Mouse (Mus musculus) limb, embryonic 11.5 days (tissue): Measurements from ENCODE around the gene Sult2b1. TPM values are rescaled to one million over a fixed set of nuclear protein-coding genes. Genes with fewer than 3 reads are reported as not detected.
A peak's percentile ranks its signal among the peaks of the same experiment; 100 is the strongest.

ENCODE experiments used
- ATAC-seq: fragments of 200-750 bp; cut with Nextera tagmentation; 2 replicates; pipeline ENCODE4 v1.8.0; 2017; ENCODE audit warnings: low read depth; ENCODE audit not compliant: insufficient number of reproducible peaks, low FRiP score, low TSS enrichment
- DNase-seq: peaks from one replicate; pipeline ENCODE4 v3.0.0-alpha.2; 2015; ENCODE audit warnings: low spot score
- H3K27ac ChIP-seq: fragments of 300-500 bp; sonication (generic); replicated peaks from 2 replicates; pipeline ENCODE4 v1.5.1; 2014; ENCODE audit warnings: low read depth, mild to moderate bottlenecking, low read length
- H3K27me3 ChIP-seq: fragments of 300-500 bp; sonication (generic); 2 replicates; pipeline ENCODE4 v1.6.1; 2014; ENCODE audit warnings: mild to moderate bottlenecking, low read length, mixed read lengths; ENCODE audit not compliant: control insufficient read depth, insufficient read depth
- H3K36me3 ChIP-seq: fragments of 300-500 bp; sonication (generic); 2 replicates; pipeline ENCODE4 v1.6.1; 2014; ENCODE audit warnings: mild to moderate bottlenecking, low read length, moderate library complexity, mixed read lengths; ENCODE audit not compliant: control insufficient read depth, insufficient read depth
- H3K4me1 ChIP-seq: fragments of 300-500 bp; sonication (generic); 2 replicates; pipeline ENCODE4 v1.6.1; 2014; ENCODE audit warnings: low read length, mixed read lengths; ENCODE audit not compliant: control insufficient read depth, insufficient read depth
- H3K4me2 ChIP-seq: fragments of 300-500 bp; sonication (generic); 2 replicates; pipeline ENCODE4 v1.6.1; 2014; ENCODE audit warnings: low read depth, mild to moderate bottlenecking, moderate library complexity; ENCODE audit not compliant: severe bottlenecking
- H3K4me3 ChIP-seq: fragments of 300-500 bp; sonication (generic); 2 replicates; pipeline ENCODE4 v1.5.1; 2014; ENCODE audit warnings: low read depth, low read length
- H3K9ac ChIP-seq: fragments of 300-500 bp; sonication (generic); 2 replicates; pipeline ENCODE4 v1.6.1; 2014; ENCODE audit warnings: mild to moderate bottlenecking, low read length
- H3K9me3 ChIP-seq: fragments of 300-500 bp; sonication (generic); 2 replicates; pipeline ENCODE4 v1.6.1; 2016; ENCODE audit warnings: low read length; ENCODE audit not compliant: control insufficient read depth
- WGBS: fragments of 180-500 bp; shearing (Covaris S2); extraction: QIAGEN DNeasy Blood & Tissue Kit; methylation state at CpG from one replicate; pipeline ENCODE4 v1.1.7; 2014; 5-methylcytosine and 5-hydroxymethylcytosine counted together
- polyA plus RNA-seq: library from polyadenylated mRNA; unstranded; fragments of >200 nt; fragmentation: Nextera tagmentation; extraction: Ambion mirVana; gene quantifications from 2 replicates; pipeline ENCODE4 v1.2.1, GENCODE M21; 2014

The Sult2b1 gene
- polyA plus RNA-seq, 1 experiment from 2014 or later: 3.2 TPM

DNA sequence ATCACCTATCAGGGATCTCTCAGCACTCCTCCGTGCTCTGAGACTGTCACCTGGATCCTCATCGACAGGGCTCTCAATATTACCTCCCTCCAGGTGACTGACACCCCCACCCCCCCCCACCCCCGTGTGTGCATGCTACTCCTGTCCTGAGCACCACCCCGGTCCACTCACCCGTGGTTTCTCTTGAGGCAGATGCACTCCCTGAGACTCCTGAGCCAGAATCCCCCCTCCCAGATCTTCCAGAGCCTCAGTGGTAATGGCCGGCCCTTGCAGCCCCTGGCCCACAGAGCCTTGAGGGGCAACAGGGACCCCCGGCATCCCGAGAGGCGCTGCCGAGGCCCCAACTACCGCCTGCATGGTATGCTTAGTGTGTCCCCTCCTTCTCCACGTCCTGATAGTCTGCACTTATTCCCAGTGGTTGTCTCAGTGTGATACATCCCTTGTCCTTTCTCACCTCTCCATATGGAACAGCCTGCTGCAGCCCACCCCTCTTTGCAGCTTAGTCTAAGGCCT, 80.9 kb downstream of the Sult2b1 start:
- peaks cover 21% of the 10 kb centered on the region for H3K27me3 ChIP-seq
- H3K4me3 ChIP-seq: peak overlapping the region; percentile 33
- H3K9ac ChIP-seq: peak overlapping the region; percentile 41
- no peaks in the 10 kb centered on the region for H3K36me3 ChIP-seq
- H3K27ac ChIP-seq: peak overlapping the region; percentile 51; the same call in 1 of the 2 replicates
- H3K4me1 ChIP-seq: peaks cover 32% of the 10 kb centered on the region
- no peaks in the 10 kb centered on the region for H3K9me3 ChIP-seq
- ATAC-seq: no peak
- peak overlapping the region; percentile 72; the same call in 1 of the 2 replicates for H3K4me2 ChIP-seq
- 46% methylated on average over 12 of the region's 12 CpGs for WGBS
- DNase-seq: no peak

DNA sequence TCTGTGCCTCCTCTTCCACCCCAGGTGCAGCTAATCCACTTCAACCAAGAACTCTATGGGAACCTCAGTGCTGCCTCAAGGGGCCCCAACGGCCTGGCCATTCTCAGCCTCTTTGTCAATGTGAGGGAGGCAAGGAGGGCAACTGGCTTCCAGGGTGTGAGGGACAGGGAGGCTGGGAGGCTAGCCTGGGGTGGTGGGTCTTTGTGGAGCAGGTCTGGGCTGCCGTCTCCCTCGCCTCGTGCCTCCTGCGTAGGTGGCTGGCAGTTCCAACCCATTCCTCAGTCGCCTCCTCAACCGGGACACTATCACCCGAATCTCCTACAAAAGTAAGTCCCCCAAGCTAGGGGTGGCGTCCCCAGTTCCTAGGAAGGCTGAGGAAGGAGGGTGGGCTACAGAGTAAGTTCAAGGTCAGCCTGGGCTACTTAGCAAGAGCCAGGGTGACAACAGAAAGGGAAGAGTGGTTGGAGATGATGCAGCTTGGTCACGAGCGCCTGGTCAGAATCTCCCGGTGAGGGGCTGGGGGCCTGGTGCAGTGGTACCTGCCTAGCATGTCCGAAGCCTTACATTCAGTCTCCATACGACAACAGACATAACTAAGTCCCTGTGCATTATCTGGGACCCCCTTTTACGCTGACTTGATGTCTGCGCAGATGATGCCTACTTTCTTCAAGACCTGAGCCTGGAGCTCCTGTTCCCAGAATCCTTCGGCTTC, 81.5 kb downstream of the Sult2b1 start:
- Histone ChIP-seq H3K9ac (no peak overlapping the region), H3K4me1 (peaks cover 26% of the 10 kb centered on the region), H3K36me3 (no peaks in the 10 kb centered on the region), H3K27ac (no peak overlapping the region), H3K9me3 (no peaks in the 10 kb centered on the region), H3K4me2 (peak overlapping the region; percentile 72; the same call in 1 of the 2 replicates), H3K4me3 (no peak overlapping the region), H3K27me3 (peaks cover 25% of the 10 kb centered on the region)
- ATAC-seq: no peak
- no peak for DNase-seq
- WGBS: 89% methylated on average over 17 of the region's 17 CpGs

GRCm38 (mm10) chr7:45702316-45702715, 82.2 kb downstream of the Sult2b1 start:
- Histone ChIP-seq H3K9me3 (no peaks in the 10 kb centered on the region), H3K9ac (no peak overlapping the region), H3K4me3 (no peak overlapping the region), H3K4me1 (peaks cover 21% of the 10 kb centered on the region), H3K4me2 (no peak overlapping the region), H3K27me3 (peaks cover 25% of the 10 kb centered on the region), H3K27ac (no peak overlapping the region), H3K36me3 (no peaks in the 10 kb centered on the region)
- 95% methylated on average over 11 of the region's 11 CpGs for WGBS
- DNase-seq (no peak), ATAC-seq (no peak)

- H3K4me1 ChIP-seq: peaks cover 21% of the 10 kb centered on the region
Measured at GRCm38 (mm10) chr7:45701607-45702006, 82.9 kb downstream of the Sult2b1 start.

GRCm38 (mm10) chr7:45701072-45701471, 83.4 kb downstream of the Sult2b1 start:
- no peak for DNase-seq
- peaks cover 21% of the 10 kb centered on the region for H3K4me1 ChIP-seq
- H3K27ac ChIP-seq: no peak overlapping the region
- H3K27me3 ChIP-seq: peaks cover 25% of the 10 kb centered on the region
- peak overlapping the region; percentile 56 for H3K9ac ChIP-seq
- H3K4me3 ChIP-seq: 0 out of 2 replicates have a peak overlapping the region, but pooled peaks have one; percentile 17
- no peaks in the 10 kb centered on the region for H3K36me3 ChIP-seq
- no peaks in the 10 kb centered on the region for H3K9me3 ChIP-seq
- H3K4me2 ChIP-seq: peak overlapping the region; percentile 65; the same call in 1 of the 2 replicates
- 32% methylated on average over 11 of the region's 11 CpGs for WGBS
- no peak for ATAC-seq

More at GRCm38 (mm10) chr7:45701607-45702006, 82.9 kb downstream of the Sult2b1 start:
- peaks cover 25% of the 10 kb centered on the region for H3K27me3 ChIP-seq
- H3K4me3 ChIP-seq: no peak overlapping the region
- no peaks in the 10 kb centered on the region for H3K9me3 ChIP-seq
- no peak overlapping the region for H3K9ac ChIP-seq
- WGBS: 92% methylated on average over 11 of the region's 11 CpGs
- ATAC-seq (no peak), DNase-seq (no peak)
- H3K4me2 ChIP-seq: no peak overlapping the region
- no peak overlapping the region for H3K27ac ChIP-seq
- H3K36me3 ChIP-seq: no peaks in the 10 kb centered on the region

DNA sequence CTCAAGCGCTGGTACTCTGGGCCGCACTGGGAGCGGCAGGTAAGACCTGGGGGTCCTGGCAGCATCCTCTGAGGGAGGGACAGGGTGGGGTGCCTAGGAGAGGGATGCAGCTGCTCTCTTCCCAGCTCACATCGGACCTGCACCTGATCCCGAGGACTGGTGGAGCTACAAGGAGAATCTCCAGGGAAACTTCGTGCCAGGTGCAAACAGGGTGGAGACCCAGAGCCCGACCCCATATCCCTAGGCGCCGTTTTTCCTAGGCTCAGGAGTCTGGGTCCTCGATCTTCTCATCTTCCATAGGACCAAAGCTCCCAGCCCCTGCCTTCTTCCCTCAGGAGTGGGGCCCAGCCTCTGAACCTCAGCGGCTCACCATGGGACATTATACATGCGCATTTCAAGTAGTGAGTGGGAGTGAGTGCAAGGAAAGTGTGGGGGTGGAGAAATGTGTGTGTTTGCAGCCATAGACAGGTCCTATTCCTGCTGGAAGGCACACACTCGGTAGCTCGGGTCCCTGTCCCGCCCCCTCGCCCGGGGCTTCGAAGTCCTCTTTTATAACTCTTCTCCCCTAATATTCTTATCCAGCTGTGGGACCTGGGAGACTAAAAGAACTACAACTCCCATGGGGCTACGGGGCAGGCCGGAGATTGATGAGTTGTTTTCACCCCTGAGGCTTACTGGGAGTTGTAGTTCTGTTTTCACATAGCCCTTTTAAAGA, 84.0 kb downstream of the Sult2b1 start:
- Histone ChIP-seq H3K4me2 (peak overlapping the region; percentile 65), H3K9ac (peak overlapping the region; percentile 56), H3K9me3 (no peaks in the 10 kb centered on the region), H3K27ac (no peak overlapping the region), H3K36me3 (no peaks in the 10 kb centered on the region), H3K27me3 (peaks cover 25% of the 10 kb centered on the region), H3K4me1 (peaks cover 17% of the 10 kb centered on the region), H3K4me3 (peak overlapping the region; percentile 30)
- DNase-seq (peak; percentile 82), ATAC-seq (no peak)
- WGBS: under 1% methylated on average over 20 of the region's 20 CpGs

GRCm38 (mm10) chr7:45699523-45700141, 84.8 kb downstream of the Sult2b1 start, which contains the start of gene Car11:
TSS of gene Car11 (plus strand) at chr7:45699843.
- Histone ChIP-seq H3K27me3 (peaks cover 25% of the 10 kb centered on the region), H3K4me2 (peak within 1 kb of the TSS; percentile 65), H3K4me1 (peaks cover 14% of the 10 kb centered on the region), H3K27ac (no peak within 1 kb of the TSS), H3K9me3 (no peaks in the 10 kb centered on the region), H3K9ac (peak within 1 kb of the TSS; percentile 46), H3K4me3 (peak within 1 kb of the TSS; percentile 30), H3K36me3 (no peaks in the 10 kb centered on the region)
- ATAC-seq (no peak), DNase-seq (peak; percentile 48)
- WGBS: 2% methylated on average over 36 of the region's 36 CpGs

GRCm38 (mm10) chr7:45697894-45698293, 86.6 kb downstream of the Sult2b1 start:
- Histone ChIP-seq H3K4me1 (peaks cover 9% of the 10 kb centered on the region; the same call in 1 of the 2 replicates), H3K4me3 (no peak overlapping the region), H3K36me3 (no peaks in the 10 kb centered on the region), H3K27me3 (peaks cover 25% of the 10 kb centered on the region), H3K27ac (no peak overlapping the region), H3K9ac (no peak overlapping the region), H3K9me3 (no peaks in the 10 kb centered on the region), H3K4me2 (no peak overlapping the region)
- ATAC-seq (no peak), DNase-seq (no peak)
- WGBS: 89% methylated on average over 7 of the region's 7 CpGs
